Mouse (Mus musculus) cerebellum, adult 11-12 months (tissue): ENCODE data around the gene Use1.

Experiments used
- DNase-seq: peaks from one replicate; pipeline ENCODE4 v3.0.0; 2022

Gene Use1

GRCm38 (mm10) chr8:71379512-71380075, 12.9 kb downstream of the Use1 start:
- peak; percentile 46 for DNase-seq

GRCm38 (mm10) chr8:71380178-71381171, 13.8 kb downstream of the Use1 start:
- peak; percentile 60 for DNase-seq

GRCm38 (mm10) chr8:71381421-71381970, 14.8 kb downstream of the Use1 start, which contains the start of gene Nr2f6:
Gene Nr2f6, minus strand, starts transcription at chr8:71381960.
- peak; percentile 72 for DNase-seq

GRCm38 (mm10) chr8:71381971-71382961, 15.6 kb downstream of the Use1 start:
- DNase-seq: peak; percentile 89

DNA sequence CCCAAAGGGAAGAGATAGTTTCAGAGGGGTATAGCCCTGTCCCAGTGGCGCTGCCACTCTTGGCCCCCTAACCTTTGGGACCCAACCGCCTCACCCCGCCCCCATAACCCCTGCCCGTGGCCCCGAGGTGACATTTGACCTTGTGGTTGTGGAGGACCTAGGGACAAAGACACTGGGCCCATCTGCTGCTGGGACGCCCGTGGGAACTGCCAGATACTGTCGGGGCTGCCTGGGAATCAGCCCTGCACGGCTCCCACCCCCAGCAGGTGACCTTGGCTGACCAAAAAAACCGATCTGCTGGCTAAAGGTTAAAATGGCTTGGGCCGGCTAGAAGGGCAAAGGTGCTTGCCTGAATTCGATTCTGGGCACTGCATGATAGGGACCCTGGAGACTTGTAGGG, 16.7 kb downstream of the Use1 start:
- no peak for DNase-seq

DNA sequence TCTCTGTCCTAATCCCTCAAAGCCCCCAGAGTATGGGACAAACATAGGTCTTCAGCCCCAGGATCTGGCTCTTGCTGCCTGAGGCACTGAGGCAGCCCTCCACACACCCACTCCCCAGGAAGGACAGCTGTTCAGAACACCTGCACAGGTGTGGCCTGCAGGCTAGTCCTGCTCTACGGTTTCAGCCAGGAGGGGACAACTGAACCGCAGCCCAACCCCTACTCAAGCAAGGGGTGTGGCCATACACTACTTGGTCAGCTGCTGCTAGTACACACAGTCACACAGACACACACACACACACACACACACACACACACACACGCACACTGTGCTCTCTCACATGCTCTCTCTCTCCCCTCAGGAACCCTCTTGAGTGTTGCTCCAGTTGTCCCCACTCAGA, 17.2 kb downstream of the Use1 start:
- DNase-seq: no peak

DNA sequence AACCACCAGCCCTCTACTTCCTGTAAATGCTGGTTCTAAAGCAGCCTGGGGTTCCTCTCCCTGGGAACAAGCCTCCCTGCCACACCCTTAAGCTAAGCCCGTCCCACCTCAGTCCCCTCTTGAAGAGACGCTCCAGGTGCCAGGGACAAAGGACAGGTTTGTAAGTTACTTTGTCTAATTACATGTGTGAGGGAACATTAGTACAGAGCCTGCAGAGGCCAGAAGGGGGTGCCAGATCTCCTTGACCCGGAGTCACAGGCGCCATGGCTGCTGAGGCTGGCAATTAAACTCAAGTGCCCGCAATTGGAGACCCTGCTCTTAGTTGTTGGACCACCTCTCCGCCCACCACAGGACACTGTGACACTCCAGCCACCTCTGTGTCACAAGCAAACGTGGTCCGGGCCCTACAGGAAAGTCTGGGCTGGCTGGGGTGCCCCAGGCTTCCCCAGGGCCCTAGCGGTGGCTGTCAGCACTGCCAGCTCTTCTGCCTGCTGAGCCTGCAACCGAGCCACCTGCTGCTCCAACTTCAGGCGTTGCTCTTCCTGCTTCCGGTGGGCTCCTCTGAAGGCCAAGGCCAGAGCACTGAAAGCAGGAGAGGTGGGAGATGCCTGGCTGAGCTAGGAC, 18.7 kb downstream of the Use1 start:
- no peak for DNase-seq

GRCm38 (mm10) chr8:71388267-71388666, 21.6 kb downstream of the Use1 start:
- DNase-seq: no peak

DNA sequence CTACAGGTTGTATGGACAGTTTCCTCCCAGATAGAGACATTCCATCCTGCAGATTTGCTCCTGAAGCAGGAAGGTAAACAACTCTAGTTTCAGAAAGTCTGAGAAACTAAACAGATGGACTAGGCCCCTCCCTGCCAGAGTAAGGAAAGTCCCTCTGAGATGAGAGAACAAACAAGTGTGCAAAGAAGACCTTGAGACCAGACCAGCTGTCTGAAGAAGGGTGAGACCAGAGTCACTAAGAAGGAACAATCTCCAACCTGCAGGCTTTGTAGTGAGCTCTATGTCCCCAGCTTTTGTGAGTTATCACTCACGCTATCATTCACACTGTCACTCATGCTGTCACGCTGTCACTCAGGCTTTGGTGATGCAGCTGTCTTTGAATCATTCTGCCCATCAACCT, 25.0 kb downstream of the Use1 start:
- no peak for DNase-seq

DNA sequence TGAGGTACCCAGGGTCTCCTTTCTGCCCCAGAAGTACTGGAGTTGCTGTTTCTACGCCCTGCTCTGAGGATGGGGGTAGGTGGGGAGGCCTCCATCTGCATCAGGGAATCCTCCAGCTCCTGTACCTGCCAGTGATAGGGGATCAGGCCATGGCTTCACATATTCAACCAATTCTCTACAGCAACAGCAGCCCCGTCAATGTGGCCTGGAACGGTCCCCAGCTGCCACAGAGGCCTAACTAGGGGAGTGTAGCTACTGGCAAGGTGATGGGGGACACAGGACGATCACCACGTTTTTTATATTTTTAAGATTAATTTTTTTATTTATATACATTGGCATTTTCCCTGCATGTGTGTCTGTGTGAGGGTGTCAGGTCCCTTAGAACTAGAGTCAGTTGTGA, 25.7 kb downstream of the Use1 start:
- DNase-seq: peak; percentile 10

GRCm38 (mm10) chr8:71392871-71393270, 26.2 kb downstream of the Use1 start:
- peak; percentile 29 for DNase-seq

DNA sequence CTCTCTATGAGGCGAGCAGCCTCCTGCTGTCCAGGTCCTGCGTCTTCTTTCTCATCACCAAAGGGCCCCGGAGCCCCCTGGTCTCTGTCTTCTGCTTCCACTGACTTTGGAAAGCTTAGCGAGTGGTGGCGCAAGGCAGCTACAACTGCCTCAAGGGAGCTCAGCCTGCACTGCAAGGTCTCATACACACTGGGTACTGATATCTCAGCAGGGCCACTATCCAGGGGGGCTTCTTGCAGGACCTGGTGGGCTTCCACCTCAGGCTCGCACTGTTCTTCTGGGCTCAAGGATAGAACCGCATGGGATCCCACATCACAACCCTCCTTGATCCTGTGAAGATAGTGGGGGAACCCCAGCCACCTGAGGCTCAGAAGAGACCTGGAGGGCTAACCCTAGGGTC, 27.8 kb downstream of the Use1 start:
- no peak for DNase-seq

DNA sequence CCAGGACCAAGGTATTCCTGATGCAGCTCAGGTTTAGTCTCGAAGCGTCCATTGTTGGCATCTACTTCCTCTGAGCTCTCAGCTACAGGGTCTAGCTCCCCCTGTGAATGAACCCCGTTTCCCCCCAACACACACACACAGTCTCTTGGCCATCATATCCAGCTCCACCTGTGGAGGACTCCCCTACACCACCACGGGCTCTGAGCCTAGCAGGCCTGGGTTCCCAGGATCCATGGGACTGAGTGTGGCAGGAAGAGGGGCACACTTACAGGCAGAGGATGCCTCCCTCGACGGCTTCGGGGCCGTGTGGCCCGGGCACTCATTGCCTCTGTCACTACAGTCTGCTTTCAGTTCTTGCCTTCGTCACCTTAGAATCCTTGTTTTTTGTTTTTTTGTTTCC, 28.4 kb downstream of the Use1 start:
- no peak for DNase-seq

GRCm38 (mm10) chr8:71395629-71396028, 29.0 kb downstream of the Use1 start, which contains the start of gene Ushbp1:
Gene Ushbp1, minus strand, starts transcription at chr8:71395802.
- DNase-seq: no peak

DNA sequence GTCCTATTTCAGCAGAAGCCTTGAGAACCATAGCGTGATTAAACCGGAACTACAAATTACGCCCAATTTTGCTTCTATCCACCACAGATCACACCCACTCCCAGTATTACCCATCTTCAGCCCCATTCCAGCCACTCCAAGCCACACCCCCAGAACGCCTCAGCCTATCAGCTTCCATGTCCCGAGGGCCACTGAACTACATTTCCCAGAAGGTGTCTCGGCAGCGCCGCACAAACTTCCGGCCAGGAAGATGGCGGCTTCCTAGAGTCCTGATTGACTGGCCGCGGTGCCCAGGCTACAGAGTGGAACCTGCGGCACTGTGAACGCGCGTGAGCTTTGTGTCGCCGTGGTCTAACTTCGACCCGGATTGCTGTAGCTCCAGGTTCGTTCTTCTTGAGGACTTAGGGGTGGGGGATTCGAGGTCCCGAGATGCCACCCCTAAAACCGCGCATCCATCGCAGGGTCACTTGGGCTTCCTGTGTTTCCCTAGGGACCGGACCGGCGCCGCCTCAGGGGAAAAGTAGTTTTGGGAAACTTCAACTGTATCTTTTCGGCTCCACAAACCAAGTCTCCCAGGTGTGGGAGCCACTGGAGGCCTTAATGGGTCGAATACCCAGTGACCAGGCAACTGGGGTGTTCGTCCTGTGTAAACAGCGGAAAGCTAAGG, 30.1 kb downstream of the Use1 start, which contains the start of gene Babam1:
TSS of gene Babam1 (plus strand) at position 223 of the 667 bp plus-strand sequence.
- peak; percentile 97 for DNase-seq

DNA sequence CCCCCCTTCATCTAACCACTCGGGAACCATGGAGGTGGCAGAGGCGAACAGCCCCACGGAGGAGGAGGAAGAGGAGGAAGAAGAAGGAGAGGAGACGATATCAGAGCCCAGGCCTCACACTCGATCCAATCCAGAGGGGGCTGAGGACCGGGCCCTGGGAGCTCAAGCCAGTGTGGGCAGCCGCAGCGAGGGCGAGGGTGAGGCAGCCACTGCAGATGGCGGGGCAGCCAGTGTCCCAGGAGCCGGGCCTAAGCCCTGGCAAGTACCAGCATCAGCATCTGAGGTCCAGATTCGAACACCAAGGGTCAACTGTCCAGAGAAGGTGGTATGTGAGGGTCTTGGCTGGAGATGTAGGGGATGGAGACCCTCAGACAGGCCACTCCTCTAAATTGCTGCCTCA, 31.1 kb downstream of the Use1 start:
- DNase-seq: no peak

- no peak for DNase-seq
These were observed 34.2 kb downstream of the Use1 start for GRCm38 (mm10) chr8:71400826-71401225.

DNA sequence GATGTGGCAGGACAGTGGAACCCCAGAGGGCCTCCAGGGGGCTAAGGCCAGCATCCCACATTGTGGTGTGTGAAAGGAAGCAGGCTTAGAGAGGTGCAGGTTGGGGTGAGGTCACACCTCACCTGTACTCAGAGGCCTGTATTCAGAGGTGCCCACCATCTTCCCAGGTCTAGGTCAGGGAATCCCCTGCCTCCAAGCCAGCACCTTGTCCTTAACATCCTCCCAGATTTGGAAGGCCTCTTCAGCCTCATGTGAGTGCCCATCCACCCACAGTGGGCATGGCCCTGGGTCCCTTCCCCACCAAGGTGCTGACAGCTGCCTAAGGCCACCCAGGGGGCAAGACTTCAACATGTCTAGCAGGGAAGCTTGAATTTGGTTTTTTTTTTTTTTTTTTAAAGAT, 34.8 kb downstream of the Use1 start:
- no peak for DNase-seq

- no peak for DNase-seq
These were observed 35.9 kb downstream of the Use1 start for GRCm38 (mm10) chr8:71402446-71402964.

- no peak for DNase-seq
These were observed 36.6 kb downstream of the Use1 start for GRCm38 (mm10) chr8:71403107-71403885.
